Mouse (Mus musculus) stomach, embryonic 16.5 days (tissue): ENCODE results near the gene Dnajc16. TPM values are rescaled to one million over a fixed set of nuclear protein-coding genes. Genes with fewer than 3 reads are reported as not detected.
A peak's percentile ranks its signal among the peaks of the same experiment; 100 is the strongest.

ENCODE experiments used
- ATAC-seq: fragments of 200-750 bp; cut with Nextera tagmentation; 2 replicates; pipeline ENCODE4 v1.8.0; 2017; ENCODE audit warnings: moderate number of reproducible peaks, moderate TSS enrichment; ENCODE audit not compliant: insufficient read depth, low FRiP score
- H3K27ac ChIP-seq: fragments of 300-500 bp; sonication (generic); 2 replicates; pipeline ENCODE4 v1.5.1; 2014; ENCODE audit warnings: low read length
- H3K27me3 ChIP-seq: fragments of 300-500 bp; sonication (generic); 2 replicates; pipeline ENCODE4 v1.6.1; 2014; ENCODE audit warnings: low read length, control low read depth, mixed read lengths; ENCODE audit not compliant: control insufficient read depth, insufficient read depth
- H3K36me3 ChIP-seq: fragments of 300-500 bp; sonication (generic); 2 replicates; pipeline ENCODE4 v1.6.1; 2014; ENCODE audit warnings: low read length; ENCODE audit not compliant: control insufficient read depth, insufficient read depth
- H3K4me1 ChIP-seq: fragments of 300-500 bp; sonication (generic); 2 replicates; pipeline ENCODE4 v1.6.1; 2014; ENCODE audit warnings: low read length, control low read depth, mixed read lengths; ENCODE audit not compliant: control insufficient read depth, insufficient read depth
- H3K4me2 ChIP-seq: fragments of 300-500 bp; sonication (generic); 2 replicates; pipeline ENCODE4 v1.6.1; 2014; ENCODE audit warnings: low read depth, low read length, mixed read lengths
- H3K4me3 ChIP-seq: fragments of 300-500 bp; sonication (generic); replicated peaks from 2 replicates; pipeline ENCODE4 v1.5.1; 2014; ENCODE audit warnings: mild to moderate bottlenecking, low read length
- H3K9ac ChIP-seq: fragments of 300-500 bp; sonication (generic); 2 replicates; pipeline ENCODE4 v1.6.1; 2014; ENCODE audit warnings: low read length
- H3K9me3 ChIP-seq: fragments of 300-500 bp; sonication (generic); replicated peaks from 2 replicates; pipeline ENCODE4 v1.6.1; 2016; ENCODE audit warnings: low read length, control low read depth; ENCODE audit not compliant: control insufficient read depth
- WGBS: fragments of 180-500 bp; shearing (Covaris S2); extraction: QIAGEN DNeasy Blood & Tissue Kit; methylation state at CpG from one replicate; pipeline ENCODE4 v1.1.7; 2014; 5-methylcytosine and 5-hydroxymethylcytosine counted together
- polyA plus RNA-seq: library from polyadenylated mRNA; unstranded; fragments of >200 nt; fragmentation: Nextera tagmentation; extraction: Ambion mirVana; gene quantifications from 2 replicates; pipeline ENCODE4 v1.2.1, GENCODE M21; 2015

Gene Dnajc16
- polyA plus RNA-seq, 1 experiment from 2014 or later = 4.7 TPM

DNA sequence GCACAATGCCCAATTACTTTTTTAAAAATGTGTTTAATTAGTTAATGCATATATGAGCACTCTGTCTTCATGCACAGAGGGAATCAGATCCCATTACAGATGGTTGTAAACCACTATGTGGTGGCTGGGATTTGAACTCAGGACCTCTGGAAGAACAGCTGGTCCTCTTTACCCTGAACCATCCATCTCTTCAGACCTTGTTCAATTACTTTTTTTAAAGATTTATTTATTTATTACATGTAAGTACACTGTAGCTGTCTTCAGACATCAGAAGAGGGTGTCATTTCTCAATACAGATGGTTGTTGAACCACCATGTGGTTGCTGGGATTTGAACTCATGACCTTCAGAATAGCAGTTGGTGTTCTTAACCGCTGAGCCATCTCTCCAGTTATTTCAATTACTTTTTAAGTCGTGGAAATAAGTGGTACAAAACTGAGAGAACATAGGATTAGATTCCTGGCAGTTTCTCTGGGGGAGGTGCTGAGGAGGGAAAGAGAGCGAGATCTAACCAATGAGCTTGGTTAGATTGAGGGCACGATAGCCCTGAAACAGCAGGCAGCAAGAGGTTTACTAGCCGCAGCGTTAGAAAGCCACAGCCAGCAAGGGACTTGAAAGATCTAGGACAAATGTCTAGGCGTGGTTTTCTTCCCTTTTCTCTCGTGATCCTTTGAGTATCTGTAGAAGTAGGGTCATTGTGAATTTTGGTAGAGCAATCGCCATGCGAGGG, 2.0 kb upstream of the Dnajc16 start:
- WGBS = 11% methylated on average over 10 of the region's 10 CpGs

GRCm38 (mm10) chr4:141791951-141792350, 1.2 kb upstream of the Dnajc16 start:
- H3K9ac ChIP-seq = no peak overlapping the region
- no peaks in the 10 kb centered on the region for H3K36me3 ChIP-seq
- no peak overlapping the region for H3K4me3 ChIP-seq
- no peak overlapping the region for H3K27ac ChIP-seq
- 85% methylated on average over 8 of the region's 8 CpGs for WGBS
- no peaks in the 10 kb centered on the region for H3K9me3 ChIP-seq
- H3K27me3 ChIP-seq = no peaks in the 10 kb centered on the region
- no peak for ATAC-seq
- H3K4me1 ChIP-seq = peaks cover 28% of the 10 kb centered on the region
- no peak overlapping the region for H3K4me2 ChIP-seq

More for the DNA sequence above, 2.0 kb upstream of the Dnajc16 start:
- Histone ChIP-seq H3K27ac (peak overlapping the region; percentile 95), H3K4me2 (peak overlapping the region; percentile 61), H3K4me3 (peak overlapping the region; percentile 76), H3K4me1 (peaks cover 28% of the 10 kb centered on the region), H3K9me3 (no peaks in the 10 kb centered on the region), H3K36me3 (peaks cover 7% of the 10 kb centered on the region; the same call in 1 of the 2 replicates), H3K9ac (peak overlapping the region; percentile 58), H3K27me3 (no peaks in the 10 kb centered on the region)
- ATAC-seq = no peak

DNA sequence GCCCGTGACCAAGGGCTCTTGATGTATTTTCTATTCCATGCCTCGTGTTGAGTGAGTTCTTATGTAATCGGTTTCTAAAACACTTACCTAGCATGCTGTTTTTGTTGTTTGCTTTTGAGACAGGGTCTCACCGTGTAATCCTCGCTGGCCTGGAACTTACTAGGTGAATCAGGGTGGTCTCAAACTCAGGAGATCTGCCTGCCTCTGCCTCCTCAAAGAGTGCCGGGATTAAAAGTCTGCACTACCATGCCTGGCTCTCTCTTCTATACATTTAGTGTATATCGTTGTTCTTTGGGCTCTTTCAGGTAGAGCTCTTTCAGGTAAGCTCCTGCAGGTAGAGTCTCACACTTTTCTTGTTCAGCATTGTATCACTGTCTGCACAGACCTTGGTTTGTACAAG, 755 bp upstream of the Dnajc16 start:
- no peak overlapping the region for H3K4me3 ChIP-seq
- H3K36me3 ChIP-seq = no peaks in the 10 kb centered on the region
- H3K4me1 ChIP-seq = peaks cover 28% of the 10 kb centered on the region
- no peaks in the 10 kb centered on the region for H3K27me3 ChIP-seq
- H3K4me2 ChIP-seq = no peak overlapping the region; the same call in 1 of the 2 replicates
- ATAC-seq = no peak
- no peaks in the 10 kb centered on the region for H3K9me3 ChIP-seq
- H3K9ac ChIP-seq = no peak overlapping the region
- WGBS = 89% methylated on average over 7 of the region's 7 CpGs
- no peak overlapping the region for H3K27ac ChIP-seq

GRCm38 (mm10) chr4:141789564-141790218, 1.0 kb downstream of the Dnajc16 start:
- peaks cover 18% of the 10 kb centered on the region for H3K4me1 ChIP-seq
- no peaks in the 10 kb centered on the region for H3K9me3 ChIP-seq
- H3K9ac ChIP-seq = peak overlapping the region; percentile 94
- H3K4me3 ChIP-seq = peak overlapping the region; percentile 83
- H3K4me2 ChIP-seq = peak overlapping the region; percentile 90
- 32% methylated on average over 3 of the region's 3 CpGs for WGBS
- no peaks in the 10 kb centered on the region for H3K27me3 ChIP-seq
- peaks cover 3% of the 10 kb centered on the region; the same call in 1 of the 2 replicates for H3K36me3 ChIP-seq
- peak overlapping the region; percentile 85 for H3K27ac ChIP-seq
- ATAC-seq = no peak

GRCm38 (mm10) chr4:141787462-141787861, 3.3 kb downstream of the Dnajc16 start:
- H3K4me1 ChIP-seq = peaks cover 10% of the 10 kb centered on the region
- no peaks in the 10 kb centered on the region for H3K27me3 ChIP-seq
- peaks cover 7% of the 10 kb centered on the region; the same call in 1 of the 2 replicates for H3K36me3 ChIP-seq
- 91% methylated on average over 7 of the region's 7 CpGs for WGBS
- no peak overlapping the region for H3K4me2 ChIP-seq
- no peak overlapping the region for H3K9ac ChIP-seq
- no peak overlapping the region for H3K4me3 ChIP-seq
- no peak for ATAC-seq
- no peak overlapping the region for H3K27ac ChIP-seq
- H3K9me3 ChIP-seq = no peaks in the 10 kb centered on the region

DNA sequence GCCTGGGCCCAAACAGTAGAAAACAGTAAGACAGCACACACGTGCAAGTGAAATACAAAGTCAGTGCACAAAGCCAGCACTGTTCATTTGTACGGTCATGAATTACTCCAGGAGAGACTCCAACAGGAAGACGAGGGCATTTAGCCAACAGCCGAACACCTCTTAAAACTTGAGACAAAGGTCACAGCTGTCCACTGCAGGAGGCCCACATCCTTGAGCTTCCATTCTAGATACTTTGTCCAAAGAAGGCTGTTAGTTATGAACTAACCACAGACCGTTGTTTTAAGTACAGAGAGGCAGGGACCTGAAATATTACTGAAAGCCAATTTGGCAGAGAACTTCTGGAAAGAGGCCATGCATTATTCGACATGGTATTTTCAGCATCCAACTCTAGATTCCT, 3.7 kb downstream of the Dnajc16 start:
- H3K9ac ChIP-seq = no peak overlapping the region
- no peak for ATAC-seq
- 63% methylated on average over 6 of the region's 6 CpGs for WGBS
- H3K27ac ChIP-seq = no peak overlapping the region
- H3K4me2 ChIP-seq = no peak overlapping the region
- peaks cover 7% of the 10 kb centered on the region; the same call in 1 of the 2 replicates for H3K36me3 ChIP-seq
- H3K9me3 ChIP-seq = no peaks in the 10 kb centered on the region
- no peaks in the 10 kb centered on the region for H3K27me3 ChIP-seq
- no peak overlapping the region for H3K4me3 ChIP-seq
- peaks cover 10% of the 10 kb centered on the region for H3K4me1 ChIP-seq

- Histone ChIP-seq H3K4me3 (no peak overlapping the region), H3K27me3 (no peaks in the 10 kb centered on the region), H3K9me3 (no peaks in the 10 kb centered on the region), H3K27ac (no peak overlapping the region), H3K36me3 (peaks cover 10% of the 10 kb centered on the region; the same call in 1 of the 2 replicates), H3K4me1 (peaks cover 10% of the 10 kb centered on the region), H3K9ac (no peak overlapping the region), H3K4me2 (no peak overlapping the region)
- ATAC-seq = no peak
- WGBS = 87% methylated on average over 13 of the region's 13 CpGs
Measured at GRCm38 (mm10) chr4:141786141-141786540, 4.6 kb downstream of the Dnajc16 start.

GRCm38 (mm10) chr4:141784835-141785234, 5.9 kb downstream of the Dnajc16 start:
- Histone ChIP-seq H3K36me3 (peaks cover 15% of the 10 kb centered on the region; the same call in 1 of the 2 replicates), H3K4me3 (no peak overlapping the region), H3K27ac (no peak overlapping the region), H3K4me2 (no peak overlapping the region), H3K27me3 (no peaks in the 10 kb centered on the region), H3K4me1 (peaks cover 4% of the 10 kb centered on the region), H3K9ac (0 out of 2 replicates have a peak overlapping the region, but pooled peaks have one; percentile 1), H3K9me3 (no peaks in the 10 kb centered on the region)
- 76% methylated on average over 5 of the region's 5 CpGs for WGBS
- ATAC-seq = no peak
